Mouse (Mus musculus): ENCODE results near the gene Slc9a8. TPM values are rescaled to one million over a fixed set of nuclear protein-coding genes. Genes with fewer than 3 reads are reported as not detected.
A peak's percentile ranks its signal among the peaks of the same experiment; 100 is the strongest.

Gene Slc9a8
- polyA plus RNA-seq (2015; fragmentation: Nextera tagmentation; extraction: Ambion mirVana), result 19.5 and 21.1 TPM in 2 replicates

- WGBS, result under 1% methylated on average over 63 of the region's 66 CpGs
- H3K4me2 ChIP-seq, result peak within 1 kb of the TSS; percentile 84
- H3K9me3 ChIP-seq (replicated peaks), result no peaks in the 10 kb centered on the region; the same call in 1 of the 2 replicates
- H3K4me1 ChIP-seq, result peaks cover 24% of the 10 kb centered on the region
- H3K27me3 ChIP-seq, result no peaks in the 10 kb centered on the region
- H3K9ac ChIP-seq, result peak within 1 kb of the TSS; percentile 95
- ATAC-seq, result peak; percentile 97
- peak within 1 kb of the TSS; percentile 98 for H3K27ac ChIP-seq
- peak within 1 kb of the TSS; percentile 86 for H3K4me3 ChIP-seq
- peaks cover 29% of the 10 kb centered on the region for H3K36me3 ChIP-seq (ENCODE audit: poor library complexity, severe bottlenecking)
Observed at GRCm38 (mm10) chr2:167421330-167422149, at the start of gene Slc9a8. Slc9a8 (plus strand) TSS chr2:167421712.

GRCm38 (mm10) chr2:167373266-167373665 lies 48.2 kb upstream of the Slc9a8 start:
- Histone ChIP-seq H3K9ac (no peak overlapping the region), H3K27ac (no peak overlapping the region), H3K9me3 (replicated peaks) (no peaks in the 10 kb centered on the region), H3K4me1 (0 out of 2 replicates have a peak, but pooled peaks cover 6% of the 10 kb centered on the region), H3K4me2 (no peak overlapping the region), H3K27me3 (no peaks in the 10 kb centered on the region), H3K36me3 (ENCODE audit: poor library complexity, severe bottlenecking) (no peaks in the 10 kb centered on the region), H3K4me3 (no peak overlapping the region)
- 71% methylated on average over 5 of the region's 5 CpGs for WGBS
- ATAC-seq, result no peak

GRCm38 (mm10) chr2:167374191-167374805 lies 47.2 kb upstream of the Slc9a8 start:
- Histone ChIP-seq H3K4me3 (no peak overlapping the region), H3K4me1 (0 out of 2 replicates have a peak, but pooled peaks cover 6% of the 10 kb centered on the region), H3K9ac (no peak overlapping the region), H3K9me3 (replicated peaks) (no peaks in the 10 kb centered on the region), H3K4me2 (no peak overlapping the region), H3K36me3 (ENCODE audit: poor library complexity, severe bottlenecking) (no peaks in the 10 kb centered on the region), H3K27me3 (no peaks in the 10 kb centered on the region), H3K27ac (no peak overlapping the region)
- 91% methylated on average over 12 of the region's 12 CpGs for WGBS
- ATAC-seq, result no peak

- WGBS, result 85% methylated on average over 9 of the region's 9 CpGs
- Histone ChIP-seq H3K27me3 (no peaks in the 10 kb centered on the region), H3K9ac (no peak overlapping the region), H3K36me3 (ENCODE audit: poor library complexity, severe bottlenecking) (no peaks in the 10 kb centered on the region), H3K4me3 (no peak overlapping the region), H3K27ac (no peak overlapping the region), H3K4me1 (0 out of 2 replicates have a peak, but pooled peaks cover 6% of the 10 kb centered on the region), H3K4me2 (no peak overlapping the region), H3K9me3 (replicated peaks) (no peaks in the 10 kb centered on the region)
- no peak for ATAC-seq
Observed at GRCm38 (mm10) chr2:167375135-167375534, 46.4 kb upstream of the Slc9a8 start.

GRCm38 (mm10) chr2:167375688-167376087 lies 45.8 kb upstream of the Slc9a8 start:
- ATAC-seq, result no peak
- Histone ChIP-seq H3K27me3 (no peaks in the 10 kb centered on the region), H3K9me3 (replicated peaks) (no peaks in the 10 kb centered on the region), H3K4me3 (no peak overlapping the region), H3K36me3 (ENCODE audit: poor library complexity, severe bottlenecking) (no peaks in the 10 kb centered on the region), H3K27ac (no peak overlapping the region), H3K4me2 (no peak overlapping the region), H3K9ac (no peak overlapping the region), H3K4me1 (0 out of 2 replicates have a peak, but pooled peaks cover 6% of the 10 kb centered on the region)
- WGBS, result 95% methylated on average over 5 of the region's 5 CpGs

GRCm38 (mm10) chr2:167376160-167376564 lies 45.4 kb upstream of the Slc9a8 start:
- WGBS, result 85% methylated on average over 8 of the region's 8 CpGs
- Histone ChIP-seq H3K36me3 (ENCODE audit: poor library complexity, severe bottlenecking) (no peaks in the 10 kb centered on the region), H3K4me3 (no peak overlapping the region), H3K27me3 (no peaks in the 10 kb centered on the region), H3K27ac (no peak overlapping the region), H3K4me2 (no peak overlapping the region), H3K4me1 (0 out of 2 replicates have a peak, but pooled peaks cover 6% of the 10 kb centered on the region), H3K9ac (no peak overlapping the region), H3K9me3 (replicated peaks) (no peaks in the 10 kb centered on the region)
- ATAC-seq, result no peak

GRCm38 (mm10) chr2:167377697-167378096 lies 43.8 kb upstream of the Slc9a8 start:
- H3K4me3 ChIP-seq, result no peak overlapping the region
- no peaks in the 10 kb centered on the region for H3K36me3 ChIP-seq (ENCODE audit: poor library complexity, severe bottlenecking)
- no peaks in the 10 kb centered on the region for H3K9me3 ChIP-seq (replicated peaks)
- H3K9ac ChIP-seq, result no peak overlapping the region
- H3K27ac ChIP-seq, result no peak overlapping the region
- 0 out of 2 replicates have a peak, but pooled peaks cover 6% of the 10 kb centered on the region for H3K4me1 ChIP-seq
- no peaks in the 10 kb centered on the region for H3K27me3 ChIP-seq
- H3K4me2 ChIP-seq, result no peak overlapping the region
- WGBS, result 83% methylated on average over 3 of the region's 3 CpGs
- no peak for ATAC-seq

GRCm38 (mm10) chr2:167378972-167379371 lies 42.5 kb upstream of the Slc9a8 start:
- no peaks in the 10 kb centered on the region for H3K4me1 ChIP-seq
- no peak overlapping the region for H3K4me2 ChIP-seq
- no peaks in the 10 kb centered on the region for H3K36me3 ChIP-seq (ENCODE audit: poor library complexity, severe bottlenecking)
- WGBS, result 52% methylated on average over 4 of the region's 4 CpGs
- no peak overlapping the region for H3K27ac ChIP-seq
- ATAC-seq, result no peak
- no peaks in the 10 kb centered on the region for H3K9me3 ChIP-seq (replicated peaks)
- no peak overlapping the region for H3K4me3 ChIP-seq
- H3K9ac ChIP-seq, result no peak overlapping the region
- no peaks in the 10 kb centered on the region for H3K27me3 ChIP-seq

- no peaks in the 10 kb centered on the region for H3K9me3 ChIP-seq (replicated peaks)
- no peak overlapping the region for H3K4me2 ChIP-seq
- no peak for ATAC-seq
- no peak overlapping the region for H3K4me3 ChIP-seq
- WGBS, result 64% methylated on average over 7 of the region's 7 CpGs
- H3K27me3 ChIP-seq, result no peaks in the 10 kb centered on the region
- H3K27ac ChIP-seq, result no peak overlapping the region
- H3K9ac ChIP-seq, result no peak overlapping the region
- no peaks in the 10 kb centered on the region for H3K36me3 ChIP-seq (ENCODE audit: poor library complexity, severe bottlenecking)
- H3K4me1 ChIP-seq, result no peaks in the 10 kb centered on the region
Observed at GRCm38 (mm10) chr2:167380615-167381285, 40.8 kb upstream of the Slc9a8 start.

GRCm38 (mm10) chr2:167381596-167381995 lies 39.9 kb upstream of the Slc9a8 start:
- H3K27me3 ChIP-seq, result no peaks in the 10 kb centered on the region
- ATAC-seq, result no peak
- H3K27ac ChIP-seq, result no peak overlapping the region
- WGBS, result 85% methylated on average over 7 of the region's 7 CpGs
- H3K36me3 ChIP-seq (ENCODE audit: poor library complexity, severe bottlenecking), result no peaks in the 10 kb centered on the region
- no peak overlapping the region for H3K4me2 ChIP-seq
- H3K9me3 ChIP-seq (replicated peaks), result no peaks in the 10 kb centered on the region
- H3K9ac ChIP-seq, result no peak overlapping the region
- no peaks in the 10 kb centered on the region for H3K4me1 ChIP-seq
- H3K4me3 ChIP-seq, result no peak overlapping the region

- H3K4me3 ChIP-seq, result no peak overlapping the region
- H3K27me3 ChIP-seq, result no peaks in the 10 kb centered on the region
- H3K27ac ChIP-seq, result no peak overlapping the region
- H3K9me3 ChIP-seq (replicated peaks), result no peaks in the 10 kb centered on the region
- WGBS, result 89% methylated on average over 7 of the region's 7 CpGs
- no peak overlapping the region for H3K4me2 ChIP-seq
- H3K36me3 ChIP-seq (ENCODE audit: poor library complexity, severe bottlenecking), result no peaks in the 10 kb centered on the region
- no peak overlapping the region for H3K9ac ChIP-seq
- no peaks in the 10 kb centered on the region for H3K4me1 ChIP-seq
- no peak for ATAC-seq
Observed at GRCm38 (mm10) chr2:167382389-167382788, 39.1 kb upstream of the Slc9a8 start.

- H3K27ac ChIP-seq, result no peak overlapping the region
- no peaks in the 10 kb centered on the region for H3K9me3 ChIP-seq (replicated peaks)
- no peak overlapping the region for H3K4me3 ChIP-seq
- H3K4me1 ChIP-seq, result no peaks in the 10 kb centered on the region
- WGBS, result 90% methylated on average over 13 of the region's 13 CpGs
- H3K9ac ChIP-seq, result no peak overlapping the region
- H3K36me3 ChIP-seq (ENCODE audit: poor library complexity, severe bottlenecking), result no peaks in the 10 kb centered on the region
- no peaks in the 10 kb centered on the region for H3K27me3 ChIP-seq
- no peak for ATAC-seq
- H3K4me2 ChIP-seq, result no peak overlapping the region
Observed at GRCm38 (mm10) chr2:167383666-167384083, 37.8 kb upstream of the Slc9a8 start.
